Mouse (Mus musculus) layer of hippocampus, adult 2 months (tissue): ENCODE measurements around the gene Kdm4a. TPM values are rescaled to one million over a fixed set of nuclear protein-coding genes. Genes with fewer than 3 reads are reported as not detected.

ENCODE experiments used
- DNase-seq, 2 experiments: peaks; one replicate each; pipeline ENCODE4 v3.0.0; 2022; ENCODE audit warnings: low spot score in 2 of 2
- H3K27ac ChIP-seq: fragments of 200-600 bp; 2 replicates; pipeline ENCODE4 v1.8.1; 2022
- H3K4me3 ChIP-seq: fragments of 200-600 bp; 2 replicates; pipeline ENCODE4 v1.8.1; 2022; ENCODE audit warnings: mild to moderate bottlenecking
- CTCF ChIP-seq: fragments of 200-600 bp; conservative IDR thresholded peaks from 2 replicates; pipeline ENCODE4 v1.8.1; 2022; ENCODE audit warnings: antibody characterized with exemption, mild to moderate bottlenecking, moderate library complexity
- long read RNA-seq, 2 experiments: library from polyadenylated mRNA; stranded (forward); transcript quantifications; one replicate each; pipeline ENCODE4 v2.0.0; 2021; ENCODE audit warnings: borderline mapping rate in 2 of 2
- total RNA-seq, 2 experiments: library from RNA; stranded (reverse); gene quantifications; 2 replicates each; pipeline ENCODE4 v1.2.3; 2021

Kdm4a gene
- total RNA-seq, result 10 to 100 TPM; 48.8 to 50.1 TPM
- long read RNA-seq, experiment 1, partial matches to known transcripts, result 0 of 1 reads
- long read RNA-seq, experiment 1, other reads (novel, unspliced or antisense), result 1 of 1 reads
- long read RNA-seq, experiment 2, partial matches to known transcripts, result 0 of 1 reads
- long read RNA-seq, experiment 2, other reads (novel, unspliced or antisense), result 1 of 1 reads

DNA sequence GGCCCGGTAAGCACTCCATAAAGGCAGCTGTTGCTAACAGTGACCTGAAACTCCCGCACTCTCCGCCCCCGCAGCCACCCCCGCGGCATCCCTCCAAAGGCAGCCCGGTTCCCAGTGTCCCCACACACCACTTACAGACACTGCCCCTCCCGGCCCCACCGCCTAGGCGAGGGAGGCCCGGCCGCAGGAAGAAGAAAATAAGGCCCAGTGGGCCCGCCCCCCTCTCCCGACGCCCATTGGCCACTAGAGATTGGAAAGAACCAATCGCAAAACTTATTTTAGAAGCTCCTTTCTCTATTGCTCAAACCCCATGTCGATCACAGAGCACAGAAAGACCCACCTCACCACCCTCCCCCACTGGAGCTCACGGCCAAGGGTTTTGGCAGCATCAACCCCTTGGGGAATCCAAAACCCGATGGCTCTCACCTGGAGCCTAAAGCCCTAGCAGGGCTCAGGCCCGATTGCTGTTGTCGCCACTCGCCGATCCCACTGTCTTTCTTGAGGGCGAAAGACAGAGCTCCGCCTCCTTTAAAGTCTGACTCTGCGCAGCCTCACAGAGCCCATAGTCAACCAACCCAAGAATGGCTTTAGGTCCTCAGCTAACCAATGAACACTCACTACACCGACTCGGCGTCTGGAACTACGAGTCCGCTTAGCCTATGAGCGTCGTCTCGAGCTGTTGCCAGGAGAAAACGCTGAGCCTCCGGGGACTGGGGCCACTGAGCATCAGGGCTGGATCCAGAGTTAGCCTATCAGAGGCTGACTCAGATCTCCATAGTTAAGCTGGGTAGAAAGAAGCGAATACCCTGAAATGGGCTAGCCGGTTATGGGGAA lies at the start of gene Kdm4a:
Gene Kdm4a, minus strand, starts transcription at position 577 of the 834 bp plus-strand sequence.
- Histone ChIP-seq H3K27ac (peak within 1 kb of the TSS; percentile 99), H3K4me3 (peak within 1 kb of the TSS; percentile 87)
- TF ChIP-seq CTCF, result no peak
- DNase-seq, result peak; percentile 89 to 97

DNA sequence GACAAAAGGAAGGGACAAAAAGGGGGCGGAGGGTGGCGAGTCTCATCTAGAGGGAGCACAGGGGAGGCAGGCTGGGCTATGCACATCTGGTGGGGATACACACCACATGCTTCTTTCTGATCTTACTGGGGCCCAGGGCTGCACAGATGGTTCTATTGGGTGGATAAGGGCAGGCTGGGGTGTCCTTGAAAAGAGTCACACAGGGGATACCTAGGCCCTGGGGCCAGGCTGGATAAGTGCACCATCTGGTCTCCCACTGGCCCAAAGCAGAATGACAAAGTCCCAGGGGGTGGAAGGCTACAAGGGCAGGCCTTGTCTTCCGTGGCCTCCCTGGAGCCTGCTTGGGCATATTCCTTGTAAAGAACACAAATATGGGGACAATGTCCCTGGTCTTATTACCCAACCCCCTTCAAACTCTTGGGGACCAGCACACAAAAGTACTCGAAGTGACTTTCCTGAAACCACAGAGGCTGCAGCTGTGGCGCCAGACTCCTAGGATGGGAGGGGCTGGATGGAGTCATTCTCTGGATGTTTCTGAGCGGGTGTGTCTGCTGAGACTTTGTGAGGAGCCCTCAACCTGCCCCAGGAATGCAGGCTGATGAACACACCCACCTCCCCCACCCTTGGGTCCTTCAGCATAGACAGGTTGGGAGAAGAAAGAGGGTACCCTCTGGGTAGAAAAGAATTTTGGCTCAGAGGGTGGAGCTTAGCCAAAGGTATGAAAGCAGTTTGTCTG lies 49.4 kb upstream of the Kdm4a start:
- DNase-seq, result no peak
- no peak overlapping the region for H3K4me3 ChIP-seq
- no peak overlapping the region for H3K27ac ChIP-seq
- no peak for TF ChIP-seq CTCF

DNA sequence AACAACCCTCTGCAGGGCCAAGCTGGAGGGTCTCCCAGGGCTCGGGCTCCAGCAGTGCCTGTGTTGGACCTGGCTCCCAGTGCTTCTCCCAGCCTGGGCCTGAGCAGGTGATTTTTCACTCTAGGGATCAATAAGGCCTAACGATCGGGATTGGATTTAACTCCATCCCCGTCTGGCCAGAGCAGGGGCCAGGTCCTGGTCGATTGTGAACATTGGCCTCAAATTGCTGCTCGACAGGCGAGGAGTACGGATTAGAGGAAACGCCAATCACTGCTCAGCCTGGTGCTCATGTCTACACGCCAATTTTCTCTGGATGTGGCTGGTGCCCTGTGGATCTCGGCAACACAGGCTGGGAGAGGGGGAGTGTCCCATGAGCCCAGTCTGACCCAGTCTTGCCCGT lies 47.6 kb upstream of the Kdm4a start:
- TF ChIP-seq CTCF, result no peak
- Histone ChIP-seq H3K4me3 (no peak overlapping the region), H3K27ac (no peak overlapping the region)
- no peak for DNase-seq

DNA sequence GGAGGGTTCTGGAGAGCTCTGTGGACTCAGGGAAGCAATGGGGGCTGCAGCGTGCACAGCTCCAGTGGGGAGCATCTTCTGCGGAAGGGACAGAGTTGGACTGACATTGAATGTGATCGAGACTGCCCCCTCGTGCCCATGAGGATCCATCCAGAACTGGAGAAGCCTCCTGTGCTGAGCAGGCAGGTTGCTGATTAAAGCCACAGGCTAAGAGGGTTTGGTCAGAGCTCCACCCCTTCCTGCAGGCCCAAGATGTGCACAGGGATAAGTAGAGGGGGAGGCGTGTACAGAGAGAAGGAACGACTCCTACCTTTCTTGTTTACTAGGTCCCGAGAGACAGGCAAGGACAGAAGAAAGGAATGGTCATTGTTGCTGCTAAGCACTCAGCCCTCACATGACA lies 41.4 kb upstream of the Kdm4a start:
- Histone ChIP-seq H3K4me3 (no peak overlapping the region), H3K27ac (no peak overlapping the region)
- no peak for DNase-seq
- no peak; the same call in 1 of the 2 replicates for TF ChIP-seq CTCF

DNA sequence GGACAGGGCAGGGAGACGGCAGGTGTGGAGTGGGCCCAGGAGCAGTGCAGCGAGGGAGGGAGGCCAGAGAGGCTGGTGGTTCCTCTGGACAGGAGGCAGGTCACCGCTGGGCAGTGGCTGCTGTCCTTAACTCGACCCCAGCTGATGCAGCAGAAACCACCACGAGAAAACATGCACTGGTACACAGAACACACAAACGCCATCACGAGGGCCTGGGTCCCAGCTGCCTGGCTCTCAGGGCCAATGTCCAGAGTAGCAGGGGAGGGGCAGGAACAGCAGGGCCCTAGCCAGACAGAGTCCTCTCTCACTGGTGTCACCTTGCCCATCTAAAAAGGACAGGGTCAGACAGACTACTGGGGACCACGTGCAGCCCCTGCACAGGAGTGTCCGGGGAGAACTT lies 40.9 kb upstream of the Kdm4a start:
- H3K27ac ChIP-seq, result no peak overlapping the region
- no peak for TF ChIP-seq CTCF
- DNase-seq, result no peak
- no peak overlapping the region for H3K4me3 ChIP-seq

DNA sequence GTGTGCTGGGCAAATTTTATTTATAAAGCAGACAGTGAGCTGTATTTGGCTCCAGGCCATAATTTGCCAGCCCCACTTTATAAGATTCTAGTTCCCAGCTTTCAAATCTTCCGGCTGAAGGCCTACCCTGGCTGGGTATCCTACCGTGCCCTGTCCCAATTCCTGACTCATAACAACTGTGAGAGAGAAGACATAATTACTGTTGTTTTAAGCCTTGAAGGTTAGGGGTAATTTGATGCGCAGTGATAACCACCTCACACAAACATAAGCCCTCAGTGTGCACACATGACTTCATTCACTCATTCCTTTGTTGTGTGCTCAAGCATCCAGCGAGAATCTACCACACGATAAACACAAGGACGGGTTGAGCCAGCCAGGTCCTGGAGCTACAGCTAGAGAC lies 39.6 kb upstream of the Kdm4a start:
- no peak for DNase-seq
- no peak overlapping the region for H3K27ac ChIP-seq
- no peak overlapping the region for H3K4me3 ChIP-seq
- no peak for TF ChIP-seq CTCF

DNA sequence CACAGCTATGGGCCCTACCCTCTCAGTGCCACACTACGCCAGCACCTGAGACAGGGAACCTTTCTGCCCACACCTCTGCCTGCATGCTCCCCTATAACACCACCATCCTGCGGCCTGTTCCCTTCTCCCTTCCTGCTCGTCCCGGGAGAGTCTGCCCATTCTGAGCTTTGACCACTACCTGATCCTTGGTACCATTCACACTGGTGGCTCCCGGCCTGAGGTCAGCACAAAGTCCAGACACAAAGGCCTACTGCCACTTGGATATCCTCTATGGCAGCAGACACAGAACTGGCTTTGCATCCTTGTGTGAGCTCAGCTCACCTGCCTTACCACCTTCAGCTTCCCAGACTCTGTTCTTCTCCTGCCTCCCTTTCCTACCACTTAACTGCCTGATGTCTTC lies 38.7 kb upstream of the Kdm4a start:
- TF ChIP-seq CTCF, result no peak
- DNase-seq, result no peak
- Histone ChIP-seq H3K27ac (no peak overlapping the region), H3K4me3 (no peak overlapping the region)

DNA sequence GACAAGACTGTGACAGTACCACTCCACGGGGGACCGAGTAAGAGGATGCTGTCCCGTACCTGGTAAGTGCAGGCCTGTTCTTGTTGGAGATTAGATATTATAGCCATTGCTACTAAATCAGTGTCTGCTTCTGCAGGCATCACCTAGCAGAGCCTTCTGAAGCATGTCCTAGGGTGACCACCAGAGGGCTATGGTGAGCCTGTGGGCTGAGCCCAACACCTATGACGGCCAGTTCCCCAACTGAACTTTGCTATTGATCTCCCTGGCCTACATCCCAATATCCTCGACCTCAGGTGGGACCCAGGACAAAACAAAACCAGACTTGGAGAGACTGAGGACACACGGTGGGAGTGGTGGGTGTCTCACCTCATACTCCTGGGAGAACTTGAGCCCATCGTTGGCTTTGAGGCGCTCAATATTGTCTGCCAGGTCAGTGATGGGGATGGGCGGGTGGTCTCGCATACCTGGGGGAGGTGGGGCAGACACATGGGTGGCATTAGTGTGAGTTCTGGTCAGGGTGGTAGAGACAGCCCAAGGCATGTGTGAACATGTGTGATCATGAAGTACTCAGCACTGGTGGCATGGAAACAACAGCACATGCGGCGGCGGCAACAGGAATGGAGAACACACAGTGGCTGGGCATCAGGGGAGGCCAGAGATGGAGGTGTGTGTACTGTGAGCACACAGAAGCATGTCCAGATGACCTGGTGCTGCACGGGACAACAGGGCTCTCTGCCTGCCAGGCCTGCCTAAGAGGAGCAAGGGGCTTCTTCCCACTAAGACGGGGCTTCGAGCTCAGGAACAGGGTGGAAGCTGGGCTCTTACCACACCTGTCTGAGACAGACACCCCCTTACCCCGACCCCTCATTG lies 37.1 kb upstream of the Kdm4a start:
- Histone ChIP-seq H3K27ac (no peak overlapping the region), H3K4me3 (no peak overlapping the region)
- peak; percentile 93 for TF ChIP-seq CTCF
- peak; percentile 38 to 70 for DNase-seq

DNA sequence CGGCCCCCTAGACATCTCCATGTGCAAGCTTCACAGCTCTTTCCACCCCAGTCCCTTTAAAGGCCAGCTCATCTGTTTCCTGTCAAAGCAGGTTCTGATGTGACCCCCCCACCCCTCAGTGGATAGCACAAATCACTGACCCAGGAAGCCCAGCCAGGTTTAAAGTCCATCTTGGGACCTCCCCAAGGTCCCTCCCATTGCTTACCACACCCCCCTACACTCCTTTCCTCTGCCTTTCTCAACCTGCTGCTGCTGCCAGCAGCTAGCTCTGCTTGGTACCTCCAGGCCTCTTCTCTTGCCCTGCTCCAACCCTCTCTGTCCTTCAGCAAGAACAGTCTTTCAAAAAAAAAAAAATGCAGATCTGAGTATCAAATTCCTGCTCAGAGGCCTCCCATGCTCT lies 35.0 kb upstream of the Kdm4a start:
- Histone ChIP-seq H3K4me3 (no peak overlapping the region), H3K27ac (no peak overlapping the region)
- DNase-seq, result no peak
- no peak for TF ChIP-seq CTCF

DNA sequence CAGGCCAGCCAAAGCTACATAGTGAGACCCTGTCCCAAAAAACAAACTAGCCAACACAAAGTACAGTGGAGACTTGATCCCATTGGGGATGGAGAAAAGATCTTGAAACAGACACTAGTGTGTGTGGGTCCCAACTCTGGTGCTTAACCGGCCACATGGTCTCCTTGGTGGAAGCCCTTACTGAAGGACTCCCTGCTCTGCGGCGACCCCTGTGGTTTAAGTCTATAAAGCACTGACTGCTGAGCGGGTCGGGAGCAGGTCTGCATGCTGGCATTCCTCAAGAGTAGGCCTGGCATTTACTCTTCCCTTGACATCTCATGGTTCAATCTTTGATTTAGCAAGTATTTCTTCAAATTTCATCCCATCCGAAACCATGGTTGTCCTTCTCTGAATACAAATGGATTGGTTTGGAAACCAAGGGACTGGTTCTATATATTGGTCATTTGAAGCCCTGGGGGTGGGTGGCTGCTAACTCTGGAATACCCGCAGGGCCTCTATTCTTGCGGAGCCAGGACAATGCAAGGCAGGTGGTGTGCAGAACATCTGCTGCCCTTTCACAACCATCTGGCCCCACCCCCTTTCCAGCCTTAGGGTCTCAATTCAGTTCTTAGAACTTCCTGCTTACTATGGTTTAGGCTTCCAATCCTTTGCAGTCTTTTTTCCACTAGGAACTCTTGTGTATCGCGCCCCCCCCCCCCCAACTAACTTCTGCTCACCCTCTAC lies 27.2 kb upstream of the Kdm4a start:
- no peak overlapping the region for H3K4me3 ChIP-seq
- H3K27ac ChIP-seq, result no peak overlapping the region
- no peak for DNase-seq
- TF ChIP-seq CTCF, result peak; percentile 44

DNA sequence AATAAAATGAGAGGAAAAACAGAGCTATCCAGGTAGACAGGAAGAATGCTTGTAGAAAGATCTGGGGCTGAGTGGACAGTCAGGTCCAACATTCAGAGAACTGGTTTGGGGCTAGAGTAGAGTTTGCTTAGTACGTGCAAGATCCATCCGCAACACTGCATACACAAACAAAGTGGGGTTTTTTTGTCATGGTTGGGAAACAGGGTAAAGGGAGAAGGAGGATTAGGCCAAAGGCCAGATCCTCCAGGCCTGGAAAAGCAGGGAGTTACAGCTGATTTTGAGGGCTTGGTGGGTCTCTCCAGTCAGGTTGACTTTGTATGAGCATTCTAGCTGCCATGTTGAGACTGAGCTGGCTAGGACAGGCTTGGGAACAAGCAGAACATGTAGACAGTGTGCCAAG lies 26.1 kb upstream of the Kdm4a start:
- DNase-seq, result no peak
- Histone ChIP-seq H3K27ac (no peak overlapping the region), H3K4me3 (no peak overlapping the region)
- TF ChIP-seq CTCF, result no peak

DNA sequence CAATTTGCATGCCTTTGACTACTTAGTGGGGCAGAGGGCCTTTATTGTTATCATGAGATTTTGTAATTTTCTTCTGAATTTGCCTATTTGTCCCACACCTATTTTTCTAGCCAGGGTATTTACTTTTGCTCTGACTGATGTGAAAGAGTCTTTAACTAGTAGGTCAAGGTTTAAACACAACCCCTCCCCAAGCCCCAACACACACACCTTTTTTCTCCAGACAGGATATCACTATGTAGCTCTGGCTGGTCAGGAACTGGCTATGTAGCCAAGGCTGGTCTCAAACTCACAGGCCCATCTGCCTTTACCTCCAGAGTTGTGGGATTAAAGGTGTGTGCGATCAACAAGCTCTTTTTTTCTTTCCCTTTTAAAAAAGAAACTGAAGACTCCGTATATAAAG lies 19.2 kb upstream of the Kdm4a start:
- TF ChIP-seq CTCF, result no peak
- no peak for DNase-seq
- Histone ChIP-seq H3K27ac (no peak overlapping the region), H3K4me3 (no peak overlapping the region)
